Mouse (Mus musculus): ENCODE measurements around the gene Tmem136. TPM values are rescaled to one million over a fixed set of nuclear protein-coding genes. Genes with fewer than 3 reads are reported as not detected.

The Tmem136 gene
- polyA plus RNA-seq, 1 experiment from 2014 or later, result 12.0 TPM

DNA sequence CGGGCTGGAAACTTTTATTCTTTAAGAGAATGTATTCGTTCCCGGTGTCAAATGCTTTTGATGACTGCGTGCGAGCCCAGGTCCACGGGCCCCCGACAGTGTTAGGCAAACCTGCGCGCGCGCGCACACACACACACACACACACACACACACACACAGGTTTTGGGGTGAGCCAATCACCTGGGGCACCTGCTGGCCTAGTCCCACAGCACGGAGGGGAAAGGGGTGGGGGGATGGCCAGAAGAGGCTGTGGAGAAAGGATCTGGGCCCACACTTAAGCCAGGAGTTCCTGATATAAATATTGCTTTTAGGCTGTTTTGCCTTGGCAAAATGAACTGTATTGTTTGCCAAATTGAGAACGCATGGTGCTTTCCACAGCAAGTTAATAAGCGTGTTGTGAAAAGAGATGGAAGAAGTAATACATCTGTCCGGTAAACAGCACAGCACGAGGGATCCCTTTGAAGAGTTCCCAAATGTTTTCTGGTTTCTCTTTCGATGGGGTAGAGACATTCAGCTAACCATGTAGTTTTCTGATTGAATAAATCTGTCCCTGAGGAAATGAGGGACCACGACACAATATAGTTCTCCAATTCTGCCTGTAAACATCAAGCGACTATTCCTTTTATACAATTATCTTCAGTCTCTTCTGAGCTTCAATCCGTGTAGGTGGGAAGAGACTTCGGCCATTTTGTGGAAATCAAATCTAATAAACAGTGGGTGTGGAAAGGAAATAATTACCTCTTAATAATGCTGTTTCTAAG, 9.8 kb downstream of the Tmem136 start:
- H3K4me1 ChIP-seq, result peaks cover 43% of the 10 kb centered on the region
- no peaks in the 10 kb centered on the region for H3K9me3 ChIP-seq
- peaks cover 20% of the 10 kb centered on the region for H3K36me3 ChIP-seq (replicated peaks)
- peak overlapping the region; percentile 94 for H3K27ac ChIP-seq (replicated peaks)
- no peaks in the 10 kb centered on the region for H3K27me3 ChIP-seq (replicated peaks; ENCODE audit: low read depth, poor library complexity, severe bottlenecking)
- DNase-seq (ENCODE audit: low spot score), result no peak
- peak overlapping the region; percentile 84 for H3K4me3 ChIP-seq
- WGBS, result 23% methylated on average over 22 of the region's 22 CpGs

DNA sequence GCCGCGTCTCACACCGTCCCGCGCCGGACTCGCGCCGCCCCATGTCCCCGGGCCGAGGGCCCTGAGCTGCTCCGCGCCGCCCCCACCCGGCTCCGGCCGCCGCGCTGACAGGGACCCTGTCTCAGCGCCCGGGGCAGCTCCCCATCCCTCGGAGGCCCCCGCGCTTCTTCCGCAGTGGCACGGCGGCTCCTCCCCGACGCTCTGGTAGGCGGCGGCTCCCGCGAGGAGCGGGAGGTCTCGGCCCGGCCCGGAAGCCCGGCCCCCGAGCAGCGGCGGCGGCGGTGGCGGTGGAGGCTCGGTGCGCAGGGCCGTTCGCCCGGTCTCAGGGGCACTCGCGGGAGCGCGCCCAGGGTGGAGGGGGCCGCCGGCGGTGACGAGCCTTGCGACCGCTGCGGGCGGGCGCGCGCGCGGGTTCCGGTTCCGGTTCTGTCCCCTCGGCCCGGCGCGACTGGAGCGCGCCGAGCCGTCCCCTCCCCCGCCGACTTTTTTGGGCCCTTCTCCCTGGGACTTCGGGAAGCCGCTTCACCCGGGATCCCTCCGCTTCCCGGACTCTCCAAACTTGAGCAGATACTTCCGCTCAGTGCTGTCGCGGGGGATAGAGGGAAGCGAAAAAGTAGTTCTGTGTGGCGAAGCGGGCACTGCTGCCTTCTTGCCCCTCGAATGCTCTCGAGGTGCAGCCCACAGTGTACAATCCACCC, 10.6 kb downstream of the Tmem136 start:
- H3K27me3 ChIP-seq (replicated peaks; ENCODE audit: low read depth, poor library complexity, severe bottlenecking), result no peaks in the 10 kb centered on the region
- H3K36me3 ChIP-seq (replicated peaks), result peaks cover 13% of the 10 kb centered on the region
- WGBS, result under 1% methylated on average over 91 of the region's 91 CpGs
- peak; percentile 93 for DNase-seq (ENCODE audit: low spot score)
- peak overlapping the region; percentile 94 for H3K27ac ChIP-seq (replicated peaks)
- H3K9me3 ChIP-seq, result no peaks in the 10 kb centered on the region
- peak overlapping the region; percentile 84 for H3K4me3 ChIP-seq
- H3K4me1 ChIP-seq, result peaks cover 43% of the 10 kb centered on the region

DNA sequence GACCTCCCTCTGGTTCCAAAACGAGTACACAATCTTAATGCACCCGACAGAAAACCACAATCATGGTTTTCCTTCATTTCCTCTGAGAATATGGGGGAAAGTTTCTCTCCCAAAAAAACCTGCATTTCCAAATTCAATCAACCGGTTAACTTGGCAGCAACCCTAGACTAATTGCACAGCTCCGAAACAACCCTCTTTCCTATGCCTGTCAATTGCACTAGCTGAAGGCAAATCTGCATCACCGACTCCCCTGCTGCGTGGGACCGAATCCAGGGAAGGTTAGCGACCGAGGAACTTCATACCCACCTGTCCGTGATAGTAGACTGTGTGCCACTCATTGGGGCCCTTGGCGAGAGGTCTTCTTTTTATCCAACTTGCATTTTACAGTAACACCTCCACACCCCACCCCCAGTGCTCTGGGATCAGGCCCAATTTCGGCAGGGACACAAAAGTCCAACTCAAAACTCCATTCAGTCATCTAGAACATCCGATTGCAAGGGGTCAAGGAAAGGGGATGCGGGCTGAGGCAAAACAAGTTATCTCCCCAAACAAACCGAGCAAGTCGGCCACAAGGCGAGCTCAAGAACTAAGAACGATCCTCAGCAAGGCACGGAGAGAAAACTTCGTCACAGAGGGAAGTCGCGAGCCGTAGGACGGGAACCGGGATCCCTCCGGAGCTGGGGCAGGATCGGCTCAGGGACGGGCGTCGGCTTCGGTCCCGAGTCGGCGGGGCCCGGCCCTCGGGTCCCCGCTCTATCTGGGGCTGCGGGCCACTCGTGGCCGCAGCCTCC, 11.3 kb downstream of the Tmem136 start:
- H3K9me3 ChIP-seq, result no peaks in the 10 kb centered on the region
- H3K4me1 ChIP-seq, result peaks cover 43% of the 10 kb centered on the region
- DNase-seq (ENCODE audit: low spot score), result no peak
- under 1% methylated on average over 40 of the region's 40 CpGs for WGBS
- H3K27ac ChIP-seq (replicated peaks), result peak overlapping the region; percentile 94
- peak overlapping the region; percentile 84 for H3K4me3 ChIP-seq
- peaks cover 5% of the 10 kb centered on the region; the same call in 1 of the 2 replicates for H3K36me3 ChIP-seq (replicated peaks)
- no peaks in the 10 kb centered on the region for H3K27me3 ChIP-seq (replicated peaks; ENCODE audit: low read depth, poor library complexity, severe bottlenecking)

DNA sequence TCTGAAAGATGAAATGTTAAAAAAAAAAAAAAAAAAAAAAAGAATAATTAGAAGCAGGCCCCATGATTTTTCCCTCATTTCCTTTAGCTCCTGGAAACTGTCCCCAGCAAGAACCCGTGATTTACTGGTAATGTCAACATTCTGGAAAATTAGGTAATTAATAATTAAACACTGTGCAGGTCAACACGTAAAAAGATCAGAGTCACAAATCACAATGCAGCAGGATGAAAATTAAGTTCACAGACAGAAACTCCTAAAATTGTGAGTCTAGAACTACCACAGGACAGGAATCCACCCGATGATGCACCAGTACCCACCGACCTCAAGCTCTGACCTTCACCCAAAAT, 11.9 kb downstream of the Tmem136 start:
- 8% methylated on average over 4 of the region's 4 CpGs for WGBS

DNA sequence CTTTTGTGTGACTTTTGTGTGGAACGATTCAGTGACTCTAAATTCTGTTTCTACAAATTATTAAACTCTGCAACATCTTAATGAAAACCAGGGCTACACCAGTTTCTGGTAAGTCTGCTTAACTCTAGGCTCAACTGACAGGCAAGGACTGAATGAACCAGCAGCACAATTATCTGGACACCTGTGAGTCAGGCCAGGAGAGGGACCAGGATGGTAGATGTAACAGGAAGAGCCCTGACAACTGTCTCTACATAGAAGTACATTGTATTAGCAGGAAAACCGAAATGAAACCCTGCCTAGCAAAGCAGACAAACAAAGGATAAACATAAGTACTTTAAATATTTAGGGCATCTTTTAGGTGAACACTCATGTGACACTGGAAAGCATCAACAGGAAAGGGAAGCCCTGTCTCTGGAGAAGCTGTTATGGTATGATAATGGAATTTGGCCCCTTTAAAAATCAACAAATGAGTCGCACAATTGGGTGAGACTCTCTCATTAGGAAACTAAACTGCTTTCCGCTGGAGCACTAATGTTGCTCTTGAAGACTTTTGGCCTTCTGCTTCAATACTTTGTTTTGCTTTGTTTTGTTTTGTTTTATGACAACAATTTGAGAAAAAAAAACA, 12.6 kb downstream of the Tmem136 start:
- peak overlapping the region; percentile 84 for H3K4me3 ChIP-seq
- H3K4me1 ChIP-seq, result peaks cover 43% of the 10 kb centered on the region
- WGBS, result 39% methylated on average over 4 of the region's 4 CpGs
- no peaks in the 10 kb centered on the region for H3K9me3 ChIP-seq
- no peak for DNase-seq (ENCODE audit: low spot score)
- H3K27me3 ChIP-seq (replicated peaks; ENCODE audit: low read depth, poor library complexity, severe bottlenecking), result no peaks in the 10 kb centered on the region
- 0 out of 2 replicates have a peak, but pooled peaks cover 5% of the 10 kb centered on the region for H3K36me3 ChIP-seq (replicated peaks)
- no peak overlapping the region for H3K27ac ChIP-seq (replicated peaks)

More for the DNA sequence above, 11.9 kb downstream of the Tmem136 start:
- peak overlapping the region; percentile 94; the same call in 1 of the 2 replicates for H3K27ac ChIP-seq (replicated peaks)
- 0 out of 2 replicates have a peak, but pooled peaks cover 5% of the 10 kb centered on the region for H3K36me3 ChIP-seq (replicated peaks)
- peak overlapping the region; percentile 84 for H3K4me3 ChIP-seq
- no peaks in the 10 kb centered on the region for H3K27me3 ChIP-seq (replicated peaks; ENCODE audit: low read depth, poor library complexity, severe bottlenecking)
- no peak for DNase-seq (ENCODE audit: low spot score)
- no peaks in the 10 kb centered on the region for H3K9me3 ChIP-seq
- peaks cover 43% of the 10 kb centered on the region for H3K4me1 ChIP-seq

DNA sequence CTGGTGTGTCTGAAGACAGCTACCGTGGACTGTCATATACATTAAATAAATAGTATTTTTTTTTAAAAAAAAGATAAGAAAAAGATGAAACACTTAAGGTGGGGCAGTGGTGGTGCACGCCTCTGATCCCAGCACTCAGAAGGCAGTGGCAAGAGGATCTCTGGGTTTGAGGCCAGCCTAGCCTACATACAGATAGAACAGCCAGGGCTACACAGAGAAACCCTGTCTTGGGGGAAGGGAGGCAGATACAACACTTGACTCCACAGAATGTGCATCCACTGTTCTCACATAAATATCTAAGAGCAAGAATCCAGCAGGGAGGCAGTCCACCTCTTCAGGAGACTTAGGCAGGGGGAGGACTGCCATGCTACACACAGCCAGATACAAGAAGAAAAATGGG, 13.4 kb downstream of the Tmem136 start:
- Histone ChIP-seq H3K36me3 (replicated peaks) (0 out of 2 replicates have a peak, but pooled peaks cover 5% of the 10 kb centered on the region), H3K27ac (replicated peaks) (no peak overlapping the region), H3K27me3 (replicated peaks; ENCODE audit: low read depth, poor library complexity, severe bottlenecking) (no peaks in the 10 kb centered on the region), H3K4me3 (peak overlapping the region; percentile 84), H3K4me1 (peaks cover 43% of the 10 kb centered on the region), H3K9me3 (no peaks in the 10 kb centered on the region)
- DNase-seq (ENCODE audit: low spot score), result no peak
- WGBS, result 87% methylated on average over 2 of the region's 2 CpGs

DNA sequence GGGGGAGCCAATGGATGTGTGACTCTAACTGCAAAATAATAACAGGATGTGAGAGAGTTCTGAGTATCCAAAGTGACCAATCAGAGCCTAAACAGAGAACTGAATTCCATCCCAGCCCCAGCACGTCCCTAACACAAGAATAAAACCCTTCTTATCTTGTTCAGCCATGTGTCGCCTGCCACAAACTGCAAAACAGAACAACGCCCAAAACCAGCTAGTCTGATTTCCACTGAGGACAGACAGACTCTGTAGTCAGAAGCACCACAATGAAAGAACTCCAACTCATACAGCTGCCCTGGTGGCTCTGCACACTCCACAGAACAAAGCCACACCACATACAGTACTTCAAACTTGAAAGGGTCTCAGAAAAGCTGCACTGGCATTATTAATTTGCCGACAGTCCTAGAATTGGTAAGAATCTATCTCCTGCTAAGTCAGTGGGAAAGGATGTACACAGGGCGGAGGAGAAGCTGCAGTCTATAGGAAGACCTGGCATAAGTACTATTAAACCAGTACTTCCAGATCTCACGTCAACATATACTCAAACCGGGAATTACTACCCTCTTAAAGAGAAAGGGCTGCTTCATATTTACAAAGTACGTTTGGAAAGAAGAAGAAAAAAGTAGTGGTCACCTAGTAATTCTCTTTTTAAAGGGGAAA, 14.3 kb downstream of the Tmem136 start:
- H3K27ac ChIP-seq (replicated peaks), result no peak overlapping the region
- 0 out of 2 replicates have a peak, but pooled peaks cover 5% of the 10 kb centered on the region for H3K36me3 ChIP-seq (replicated peaks)
- peak overlapping the region; percentile 84; the same call in 1 of the 2 replicates for H3K4me3 ChIP-seq
- H3K9me3 ChIP-seq, result no peaks in the 10 kb centered on the region
- WGBS, result 81% methylated on average over 8 of the region's 8 CpGs
- no peaks in the 10 kb centered on the region for H3K27me3 ChIP-seq (replicated peaks; ENCODE audit: low read depth, poor library complexity, severe bottlenecking)
- H3K4me1 ChIP-seq, result peaks cover 40% of the 10 kb centered on the region
- DNase-seq (ENCODE audit: low spot score), result no peak

DNA sequence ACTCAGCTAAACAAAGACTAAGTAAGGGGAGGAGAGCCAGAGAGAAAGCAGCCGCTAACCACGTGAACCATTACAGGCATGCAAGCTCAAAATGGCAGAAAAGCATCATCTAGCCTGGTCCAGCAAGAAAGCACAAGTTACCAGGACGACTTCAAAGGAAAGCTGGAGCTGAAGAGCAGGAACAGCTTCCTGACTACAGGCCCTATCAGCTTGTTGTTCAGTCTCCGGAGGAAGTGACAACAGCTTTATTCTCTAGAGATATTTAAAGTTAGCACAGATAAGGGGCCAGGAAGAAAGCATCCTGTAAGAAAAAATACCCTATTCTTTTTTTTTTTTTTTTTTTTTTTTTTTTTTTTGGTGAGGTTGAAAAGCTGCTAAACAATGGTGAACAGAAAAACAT, 17.4 kb downstream of the Tmem136 start:
- Histone ChIP-seq H3K27ac (replicated peaks) (no peak overlapping the region), H3K36me3 (replicated peaks) (peaks cover 9% of the 10 kb centered on the region), H3K9me3 (no peaks in the 10 kb centered on the region), H3K27me3 (replicated peaks; ENCODE audit: low read depth, poor library complexity, severe bottlenecking) (no peaks in the 10 kb centered on the region), H3K4me3 (no peak overlapping the region), H3K4me1 (peaks cover 21% of the 10 kb centered on the region)
- 72% methylated on average over 4 of the region's 4 CpGs for WGBS
- no peak for DNase-seq (ENCODE audit: low spot score)

DNA sequence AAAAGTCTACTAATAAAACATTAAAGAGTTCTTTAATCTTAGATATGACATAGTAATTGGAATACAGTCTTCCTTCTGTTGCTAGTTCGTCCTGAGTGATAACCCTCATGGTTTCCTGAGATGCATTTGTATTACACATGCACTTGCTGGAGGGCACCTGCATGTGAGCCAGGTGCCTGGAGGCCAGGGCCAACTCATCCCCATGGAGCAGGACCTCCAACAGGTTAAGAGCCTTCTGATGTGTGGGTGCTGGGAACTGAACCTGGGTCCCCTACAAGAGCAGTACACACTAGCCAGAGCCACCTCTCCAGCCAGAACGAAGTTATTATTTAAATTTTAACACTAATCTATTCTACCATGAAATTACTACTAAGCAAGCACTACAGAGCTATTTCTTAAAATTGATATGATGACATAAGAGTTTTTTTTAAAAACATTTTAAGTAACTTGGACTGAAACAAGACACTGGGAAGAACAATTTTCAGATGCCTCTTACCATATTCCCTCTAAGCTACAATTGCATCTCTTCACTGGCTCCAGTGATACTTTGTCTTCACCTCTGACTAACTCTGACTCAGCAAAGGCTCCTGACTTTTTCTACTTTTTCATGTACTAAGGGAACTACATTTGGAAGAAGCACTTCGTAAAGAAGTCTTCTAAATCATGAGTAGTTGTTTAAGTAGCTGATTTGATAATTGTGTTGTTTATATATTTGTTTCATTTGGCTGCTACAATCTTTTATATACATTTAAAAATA, 18.4 kb downstream of the Tmem136 start:
- Histone ChIP-seq H3K4me3 (no peak overlapping the region), H3K36me3 (replicated peaks) (peaks cover 9% of the 10 kb centered on the region), H3K9me3 (no peaks in the 10 kb centered on the region), H3K27ac (replicated peaks) (no peak overlapping the region), H3K4me1 (peaks cover 11% of the 10 kb centered on the region), H3K27me3 (replicated peaks; ENCODE audit: low read depth, poor library complexity, severe bottlenecking) (no peaks in the 10 kb centered on the region)
- 92% methylated on average over 3 of the region's 3 CpGs for WGBS
- no peak for DNase-seq (ENCODE audit: low spot score)

DNA sequence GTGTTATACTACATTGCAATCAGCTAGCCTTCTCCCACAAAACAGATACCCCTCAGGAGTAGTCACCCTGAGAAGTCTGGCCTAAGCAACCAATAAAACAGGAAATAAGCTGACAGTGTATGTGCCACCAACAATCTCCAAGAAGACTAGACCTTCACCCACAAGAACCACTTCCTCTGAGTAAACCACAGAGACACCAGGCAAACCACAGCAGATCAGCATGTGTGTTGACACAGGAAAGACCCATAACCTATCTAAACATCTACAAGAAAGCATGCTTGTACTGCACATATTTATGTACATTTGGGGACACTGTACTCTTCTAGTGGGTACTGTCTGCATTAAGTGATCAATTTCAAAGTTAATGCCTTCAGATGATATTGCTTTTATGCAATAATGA, 20.0 kb downstream of the Tmem136 start:
- Histone ChIP-seq H3K9me3 (no peaks in the 10 kb centered on the region), H3K4me1 (no peaks in the 10 kb centered on the region; the same call in 1 of the 2 replicates), H3K36me3 (replicated peaks) (peaks cover 4% of the 10 kb centered on the region), H3K27ac (replicated peaks) (no peak overlapping the region), H3K27me3 (replicated peaks; ENCODE audit: low read depth, poor library complexity, severe bottlenecking) (no peaks in the 10 kb centered on the region), H3K4me3 (no peak overlapping the region)
- DNase-seq (ENCODE audit: low spot score), result no peak

DNA sequence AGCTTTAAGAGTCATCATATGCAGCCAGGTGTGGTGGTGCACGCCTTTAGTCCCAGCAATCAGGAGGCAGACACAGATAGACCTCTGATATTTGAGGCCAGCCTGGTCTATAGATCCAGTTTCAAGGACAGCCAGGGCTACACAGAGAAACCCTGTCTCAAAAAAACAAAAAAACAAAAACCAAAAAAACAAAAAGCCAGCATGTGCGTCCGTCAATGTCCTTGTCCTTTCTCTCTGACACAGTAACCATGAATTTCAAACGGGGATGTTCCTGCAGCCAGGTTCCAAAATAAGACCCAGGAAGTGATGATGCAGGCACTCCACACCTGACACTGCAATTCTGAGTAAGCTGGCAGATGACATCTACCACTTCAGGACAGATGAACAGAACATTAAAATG, 21.5 kb downstream of the Tmem136 start:
- no peak for DNase-seq (ENCODE audit: low spot score)
- no peaks in the 10 kb centered on the region for H3K27me3 ChIP-seq (replicated peaks; ENCODE audit: low read depth, poor library complexity, severe bottlenecking)
- no peak overlapping the region for H3K4me3 ChIP-seq
- 88% methylated on average over 4 of the region's 4 CpGs for WGBS
- no peak overlapping the region for H3K27ac ChIP-seq (replicated peaks)
- no peaks in the 10 kb centered on the region for H3K9me3 ChIP-seq
- H3K36me3 ChIP-seq (replicated peaks), result peaks cover 4% of the 10 kb centered on the region
- H3K4me1 ChIP-seq, result no peaks in the 10 kb centered on the region; the same call in 1 of the 2 replicates
